Mouse (Mus musculus) limb, embryonic 13.5 days (tissue): Measurements from ENCODE around the gene Rora. TPM values are rescaled to one million over a fixed set of nuclear protein-coding genes. Genes with fewer than 3 reads are reported as not detected.

Source experiments
- ATAC-seq: fragments of 200-750 bp; cut with Nextera tagmentation; 2 replicates; pipeline ENCODE4 v1.8.0; 2017; ENCODE audit warnings: low read depth, moderate number of reproducible peaks, moderate TSS enrichment; ENCODE audit not compliant: low FRiP score
- H3K27ac ChIP-seq: fragments of 300-500 bp; sonication (generic); 2 replicates; pipeline ENCODE4 v1.5.1; 2015; ENCODE audit warnings: inconsistent platforms, mild to moderate bottlenecking, moderate library complexity
- H3K27me3 ChIP-seq: fragments of 300-500 bp; sonication (generic); 2 replicates; pipeline ENCODE4 v1.6.1; 2015; ENCODE audit warnings: mild to moderate bottlenecking, inconsistent platforms
- H3K36me3 ChIP-seq: fragments of 300-500 bp; sonication (generic); 2 replicates; pipeline ENCODE4 v1.6.1; 2015; ENCODE audit warnings: inconsistent platforms, mild to moderate bottlenecking, moderate library complexity
- H3K4me1 ChIP-seq: fragments of 300-500 bp; sonication (generic); 2 replicates; pipeline ENCODE4 v1.6.1; 2015; ENCODE audit warnings: inconsistent platforms
- H3K4me2 ChIP-seq: fragments of 300-500 bp; sonication (generic); replicated peaks from 2 replicates; pipeline ENCODE4 v1.6.1; 2015; ENCODE audit warnings: inconsistent platforms, mild to moderate bottlenecking, moderate library complexity
- H3K4me3 ChIP-seq: fragments of 300-500 bp; sonication (generic); 2 replicates; pipeline ENCODE4 v1.5.1; 2015; ENCODE audit warnings: moderate library complexity, mild to moderate bottlenecking, inconsistent platforms
- H3K9ac ChIP-seq: fragments of 300-500 bp; sonication (generic); 2 replicates; pipeline ENCODE4 v1.6.1; 2015; ENCODE audit warnings: mild to moderate bottlenecking, inconsistent platforms
- H3K9me3 ChIP-seq: fragments of 300-500 bp; sonication (generic); 2 replicates; pipeline ENCODE4 v1.6.1; 2016; ENCODE audit warnings: inconsistent platforms
- WGBS: fragments of 180-500 bp; shearing (Covaris S2); methylation state at CpG from one replicate; pipeline ENCODE4 v1.1.7; 2015; 5-methylcytosine and 5-hydroxymethylcytosine counted together
- polyA plus RNA-seq: library from polyadenylated mRNA; unstranded; fragments of >200 nt; fragmentation: Nextera tagmentation; extraction: Ambion mirVana; gene quantifications from 2 replicates; pipeline ENCODE4 v1.2.1, GENCODE M21; 2015

The Rora gene
- polyA plus RNA-seq, 1 experiment from 2014 or later = 9.6 TPM

DNA sequence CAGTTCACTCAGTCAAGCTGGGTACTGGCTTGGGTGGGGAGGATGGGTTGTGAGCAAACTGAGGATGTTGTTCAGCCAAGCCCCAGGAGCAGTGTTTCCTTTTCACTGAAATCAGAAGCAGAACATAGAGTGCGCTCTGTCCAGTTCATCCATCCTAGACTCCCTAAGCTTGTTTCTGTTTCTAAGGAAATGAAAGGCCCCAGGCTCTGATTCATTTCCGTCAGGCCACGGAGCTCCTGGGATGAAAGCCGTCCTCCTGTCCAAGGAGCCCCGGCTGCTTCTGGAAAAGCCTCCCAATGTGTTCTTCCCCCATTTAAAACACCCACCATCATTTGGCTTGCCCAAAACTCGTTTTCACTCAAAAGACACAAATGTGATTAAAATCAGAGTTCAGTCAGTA is 589.0 kb downstream of the Rora start:
- Histone ChIP-seq H3K4me1 (peaks cover 44% of the 10 kb centered on the region), H3K9ac (no peak overlapping the region), H3K27ac (no peak overlapping the region), H3K4me3 (no peak overlapping the region), H3K9me3 (no peaks in the 10 kb centered on the region), H3K4me2 (no peak overlapping the region), H3K27me3 (no peaks in the 10 kb centered on the region), H3K36me3 (no peaks in the 10 kb centered on the region)
- WGBS = 37% methylated on average over 6 of the region's 6 CpGs
- ATAC-seq = no peak

DNA sequence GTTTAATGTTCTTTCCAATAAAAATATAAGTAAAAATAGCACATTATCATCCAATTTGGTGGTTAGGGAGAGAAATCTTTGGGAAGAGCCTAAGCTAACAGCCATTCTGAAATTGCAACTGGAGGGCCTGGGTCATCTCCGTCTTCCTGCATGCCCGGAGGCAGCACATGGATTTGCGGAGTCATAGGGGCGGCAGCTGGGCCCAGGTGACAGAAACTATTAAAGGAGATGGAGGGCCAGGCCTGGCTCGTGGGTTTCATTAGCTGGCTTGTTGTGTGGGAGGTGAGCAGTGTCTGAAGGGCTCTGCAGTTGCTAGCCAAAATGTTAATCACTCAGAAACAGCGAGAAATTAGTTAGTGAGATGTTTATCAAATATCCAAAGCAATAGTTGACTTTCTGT is 590.0 kb downstream of the Rora start:
- Histone ChIP-seq H3K4me3 (no peak overlapping the region), H3K9ac (no peak overlapping the region), H3K36me3 (no peaks in the 10 kb centered on the region), H3K27ac (no peak overlapping the region), H3K9me3 (no peaks in the 10 kb centered on the region), H3K4me1 (peaks cover 40% of the 10 kb centered on the region), H3K4me2 (no peak overlapping the region), H3K27me3 (no peaks in the 10 kb centered on the region)
- ATAC-seq = no peak
- WGBS = 12% methylated on average over 6 of the region's 6 CpGs

DNA sequence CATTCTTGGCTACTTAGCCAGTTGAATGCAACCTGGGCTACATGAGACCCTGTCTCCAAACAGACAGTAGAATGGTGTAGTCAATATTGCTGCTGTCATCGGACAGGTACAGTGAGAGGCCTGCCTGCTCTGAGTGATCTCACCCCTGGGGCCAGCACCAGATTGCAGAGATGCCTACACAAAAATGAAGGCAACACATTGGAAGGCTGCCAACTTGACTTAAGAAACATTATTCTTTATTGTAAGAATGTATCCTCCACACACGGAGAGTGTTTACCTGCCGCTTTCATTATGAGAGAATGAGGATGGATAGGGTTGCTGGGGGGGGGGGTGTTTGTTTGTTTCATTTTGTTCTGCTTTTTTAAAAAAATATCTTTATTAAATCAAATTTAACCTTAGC is 592.6 kb downstream of the Rora start:
- H3K4me1 ChIP-seq = peaks cover 40% of the 10 kb centered on the region
- H3K4me2 ChIP-seq = no peak overlapping the region
- no peak for ATAC-seq
- H3K36me3 ChIP-seq = no peaks in the 10 kb centered on the region
- no peak overlapping the region for H3K27ac ChIP-seq
- H3K4me3 ChIP-seq = no peak overlapping the region
- H3K9me3 ChIP-seq = no peaks in the 10 kb centered on the region
- H3K9ac ChIP-seq = no peak overlapping the region
- WGBS = 51% methylated on average over 3 of the region's 3 CpGs
- H3K27me3 ChIP-seq = no peaks in the 10 kb centered on the region

DNA sequence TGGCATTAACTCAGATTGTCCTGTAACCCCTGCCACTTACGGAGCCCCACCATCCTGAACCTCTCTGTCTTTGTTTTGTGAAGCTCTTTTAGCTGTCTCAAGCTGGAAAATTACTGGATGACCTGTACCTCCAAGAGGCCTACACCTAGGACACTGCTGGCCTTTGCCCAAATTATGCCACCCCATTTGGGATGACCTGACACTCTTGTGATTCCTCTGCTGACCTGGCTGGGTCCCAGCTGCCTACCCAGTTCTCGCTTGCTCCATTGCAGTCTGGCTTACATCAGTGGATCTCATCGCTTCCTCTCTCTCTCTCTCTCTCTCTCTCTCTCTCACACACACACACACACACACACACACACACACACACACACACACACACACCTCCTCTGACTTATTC is 596.0 kb downstream of the Rora start:
- no peaks in the 10 kb centered on the region for H3K27me3 ChIP-seq
- no peak overlapping the region for H3K4me2 ChIP-seq
- ATAC-seq = no peak
- WGBS = 89% methylated on average over 3 of the region's 3 CpGs
- H3K36me3 ChIP-seq = no peaks in the 10 kb centered on the region
- H3K4me1 ChIP-seq = peaks cover 23% of the 10 kb centered on the region
- no peaks in the 10 kb centered on the region for H3K9me3 ChIP-seq
- H3K27ac ChIP-seq = no peak overlapping the region
- no peak overlapping the region for H3K9ac ChIP-seq
- no peak overlapping the region for H3K4me3 ChIP-seq

DNA sequence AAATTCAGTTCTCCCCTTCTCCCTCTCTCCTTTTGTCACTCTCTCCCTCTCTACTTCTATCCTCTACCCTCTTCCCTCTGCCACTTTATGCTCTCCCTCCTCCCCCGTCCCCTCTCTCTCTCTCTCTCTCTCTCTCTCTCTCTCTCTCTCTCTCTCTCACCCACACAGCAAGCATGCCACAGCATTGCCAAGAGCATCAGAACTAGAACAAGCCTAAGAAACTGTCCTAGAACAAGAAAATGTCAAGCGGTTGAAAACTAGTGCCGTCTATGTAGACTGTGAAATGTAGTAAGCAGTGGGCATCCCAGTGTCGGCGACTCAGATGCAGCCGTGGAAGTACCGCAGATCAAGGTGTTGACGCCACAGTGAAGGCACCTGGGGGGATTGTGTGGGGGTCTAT is 596.7 kb downstream of the Rora start:
- Histone ChIP-seq H3K27me3 (no peaks in the 10 kb centered on the region), H3K27ac (no peak overlapping the region), H3K4me3 (no peak overlapping the region), H3K9me3 (no peaks in the 10 kb centered on the region), H3K4me1 (peaks cover 22% of the 10 kb centered on the region), H3K4me2 (no peak overlapping the region), H3K9ac (no peak overlapping the region), H3K36me3 (no peaks in the 10 kb centered on the region)
- 94% methylated on average over 7 of the region's 8 CpGs for WGBS
- no peak for ATAC-seq

DNA sequence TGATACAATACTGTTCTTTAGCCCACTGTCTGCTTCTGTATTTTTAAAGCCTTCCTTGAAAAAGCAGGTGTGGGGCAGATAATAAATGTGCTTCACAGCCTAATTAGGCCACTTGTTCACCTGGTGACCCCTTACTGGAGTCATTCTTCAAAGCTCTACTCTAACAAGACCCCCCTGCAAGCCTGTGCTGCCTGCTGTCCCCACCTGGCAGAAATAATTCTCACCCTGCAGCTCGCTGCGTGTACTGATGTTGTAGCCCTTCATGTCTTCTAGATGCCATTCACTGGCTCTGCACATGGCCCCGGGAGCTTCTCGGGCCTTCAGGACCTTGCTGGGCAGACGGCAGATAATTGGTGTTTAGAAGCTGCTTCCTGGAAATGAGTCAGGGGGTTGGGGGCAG is 604.9 kb downstream of the Rora start:
- Histone ChIP-seq H3K4me1 (peaks cover 17% of the 10 kb centered on the region), H3K9me3 (no peaks in the 10 kb centered on the region), H3K36me3 (no peaks in the 10 kb centered on the region), H3K4me3 (no peak overlapping the region), H3K4me2 (no peak overlapping the region), H3K9ac (no peak overlapping the region), H3K27ac (no peak overlapping the region), H3K27me3 (0 out of 2 replicates have a peak, but pooled peaks cover 2% of the 10 kb centered on the region)
- ATAC-seq = no peak
- WGBS = 21% methylated on average over 5 of the region's 5 CpGs

DNA sequence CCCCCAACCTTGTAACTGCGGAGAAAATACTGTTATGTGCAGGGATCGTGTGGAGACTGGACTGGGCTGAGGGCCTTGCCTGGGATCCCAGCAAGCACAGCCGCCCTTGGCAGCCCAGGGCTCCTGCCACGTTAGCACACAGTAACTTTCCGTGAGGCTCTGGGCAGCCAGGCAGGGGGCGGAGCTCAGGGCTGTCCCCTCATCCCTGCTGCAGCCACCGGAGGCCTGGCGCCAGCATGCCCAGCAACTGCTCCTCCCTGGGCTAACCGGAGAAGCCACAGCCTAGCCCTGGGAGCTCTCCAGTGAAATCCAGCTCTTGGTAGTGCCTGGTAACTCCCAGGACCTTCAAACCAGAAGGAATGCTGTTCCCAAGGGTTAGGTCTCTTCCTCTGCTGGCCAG is 605.8 kb downstream of the Rora start:
- H3K27ac ChIP-seq = no peak overlapping the region
- WGBS = 11% methylated on average over 9 of the region's 9 CpGs
- H3K9ac ChIP-seq = 0 out of 2 replicates have a peak overlapping the region, but pooled peaks have one; percentile 19
- no peak overlapping the region for H3K4me3 ChIP-seq
- H3K4me2 ChIP-seq = peak overlapping the region; percentile 34
- peaks cover 17% of the 10 kb centered on the region for H3K4me1 ChIP-seq
- peak; percentile 71; the same call in 1 of the 2 replicates for ATAC-seq
- H3K36me3 ChIP-seq = no peaks in the 10 kb centered on the region
- 0 out of 2 replicates have a peak, but pooled peaks cover 2% of the 10 kb centered on the region for H3K27me3 ChIP-seq
- H3K9me3 ChIP-seq = no peaks in the 10 kb centered on the region

DNA sequence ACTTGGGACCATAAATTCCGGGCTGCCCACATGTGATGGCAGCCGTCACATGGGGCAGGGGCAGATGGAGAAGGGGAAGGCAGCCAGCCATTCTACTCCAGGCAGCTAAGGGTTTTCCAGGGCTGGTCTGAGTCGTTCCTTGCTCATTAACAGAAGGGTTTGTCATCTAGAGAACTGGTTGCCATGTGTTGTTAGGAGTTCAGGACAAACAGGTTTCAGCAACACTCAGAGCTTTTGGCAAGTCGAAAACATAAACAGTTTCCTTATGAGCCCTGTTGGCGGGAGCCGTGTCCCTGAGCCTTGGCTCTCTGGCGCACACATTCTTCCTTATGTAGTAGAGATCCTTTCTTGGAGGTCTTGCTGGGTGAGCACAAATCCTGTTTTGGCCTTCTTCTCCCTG is 611.6 kb downstream of the Rora start:
- WGBS = 40% methylated on average over 7 of the region's 7 CpGs
- H3K4me1 ChIP-seq = peaks cover 9% of the 10 kb centered on the region
- H3K36me3 ChIP-seq = no peaks in the 10 kb centered on the region
- H3K4me3 ChIP-seq = no peak overlapping the region
- H3K27me3 ChIP-seq = peaks cover 4% of the 10 kb centered on the region; the same call in 1 of the 2 replicates
- no peak overlapping the region for H3K9ac ChIP-seq
- H3K9me3 ChIP-seq = no peaks in the 10 kb centered on the region
- no peak for ATAC-seq
- H3K4me2 ChIP-seq = no peak overlapping the region
- no peak overlapping the region for H3K27ac ChIP-seq

DNA sequence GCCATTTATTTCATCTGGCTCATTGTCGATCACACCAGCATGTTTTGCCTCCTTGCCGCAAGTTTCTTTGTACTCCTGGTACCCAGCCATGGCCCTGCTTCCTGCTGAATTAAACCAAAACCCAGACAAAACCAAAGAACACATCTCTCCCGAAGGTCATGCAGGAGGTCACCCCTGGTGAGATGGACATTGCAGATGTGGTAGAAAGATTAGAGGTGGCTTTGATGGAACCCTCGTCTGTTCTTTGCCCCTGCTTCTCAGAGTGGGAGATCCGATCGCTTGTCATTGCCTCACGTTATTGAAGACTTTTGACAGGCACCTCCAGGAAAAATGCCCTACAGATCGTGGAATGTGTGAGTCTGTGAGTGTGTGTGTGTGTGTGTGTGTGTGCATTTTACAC is 616.8 kb downstream of the Rora start:
- Histone ChIP-seq H3K27me3 (peaks cover 15% of the 10 kb centered on the region), H3K4me2 (no peak overlapping the region), H3K9ac (no peak overlapping the region), H3K4me3 (no peak overlapping the region), H3K27ac (no peak overlapping the region), H3K9me3 (no peaks in the 10 kb centered on the region), H3K4me1 (peaks cover 11% of the 10 kb centered on the region), H3K36me3 (no peaks in the 10 kb centered on the region)
- ATAC-seq = no peak
- WGBS = 49% methylated on average over 8 of the region's 8 CpGs

DNA sequence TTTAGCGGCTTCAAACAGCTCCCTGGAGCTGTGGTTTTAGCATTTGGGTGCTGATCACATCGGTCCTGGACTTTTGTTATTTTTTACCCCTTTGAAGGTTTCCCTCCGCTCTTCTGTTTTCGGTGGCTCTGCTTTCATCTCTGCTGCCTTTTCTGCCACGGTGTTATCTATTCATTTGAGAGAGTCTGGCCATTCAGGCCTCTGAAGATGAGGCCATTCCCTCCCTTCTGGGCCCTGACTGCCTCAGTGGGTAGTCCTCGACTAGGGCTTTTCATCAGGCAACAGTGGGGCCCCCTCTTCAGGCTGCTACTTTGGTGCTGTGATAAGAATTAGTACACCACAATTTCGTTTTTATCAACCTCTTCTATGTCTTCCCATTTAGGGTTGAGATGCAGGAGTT is 617.3 kb downstream of the Rora start:
- 25% methylated on average over 7 of the region's 7 CpGs for WGBS
- Histone ChIP-seq H3K27ac (no peak overlapping the region), H3K36me3 (no peaks in the 10 kb centered on the region), H3K4me2 (no peak overlapping the region), H3K4me1 (0 out of 2 replicates have a peak, but pooled peaks cover 9% of the 10 kb centered on the region), H3K9ac (no peak overlapping the region), H3K4me3 (no peak overlapping the region), H3K9me3 (no peaks in the 10 kb centered on the region), H3K27me3 (peaks cover 15% of the 10 kb centered on the region)
- ATAC-seq = no peak

DNA sequence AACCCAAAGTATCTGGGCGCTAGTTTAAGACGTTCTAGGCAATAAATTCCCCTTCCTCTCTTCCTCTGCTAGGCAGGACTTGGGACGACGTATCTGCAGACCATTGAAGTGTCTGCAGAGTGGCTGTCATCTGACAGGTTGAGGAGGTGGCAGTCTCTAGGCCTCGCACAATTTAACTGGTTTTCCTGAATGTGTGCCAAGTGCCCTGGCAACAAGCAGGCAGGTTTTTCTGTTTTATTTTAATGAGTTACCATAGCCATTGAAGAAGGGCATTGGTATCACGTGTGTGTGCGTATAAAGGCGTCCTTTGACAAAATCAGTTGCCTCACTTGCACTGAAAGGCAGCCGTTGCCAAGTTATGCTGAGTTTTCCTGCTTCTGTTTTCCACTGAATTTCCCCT is 619.3 kb downstream of the Rora start:
- no peak for ATAC-seq
- H3K9me3 ChIP-seq = no peaks in the 10 kb centered on the region

DNA sequence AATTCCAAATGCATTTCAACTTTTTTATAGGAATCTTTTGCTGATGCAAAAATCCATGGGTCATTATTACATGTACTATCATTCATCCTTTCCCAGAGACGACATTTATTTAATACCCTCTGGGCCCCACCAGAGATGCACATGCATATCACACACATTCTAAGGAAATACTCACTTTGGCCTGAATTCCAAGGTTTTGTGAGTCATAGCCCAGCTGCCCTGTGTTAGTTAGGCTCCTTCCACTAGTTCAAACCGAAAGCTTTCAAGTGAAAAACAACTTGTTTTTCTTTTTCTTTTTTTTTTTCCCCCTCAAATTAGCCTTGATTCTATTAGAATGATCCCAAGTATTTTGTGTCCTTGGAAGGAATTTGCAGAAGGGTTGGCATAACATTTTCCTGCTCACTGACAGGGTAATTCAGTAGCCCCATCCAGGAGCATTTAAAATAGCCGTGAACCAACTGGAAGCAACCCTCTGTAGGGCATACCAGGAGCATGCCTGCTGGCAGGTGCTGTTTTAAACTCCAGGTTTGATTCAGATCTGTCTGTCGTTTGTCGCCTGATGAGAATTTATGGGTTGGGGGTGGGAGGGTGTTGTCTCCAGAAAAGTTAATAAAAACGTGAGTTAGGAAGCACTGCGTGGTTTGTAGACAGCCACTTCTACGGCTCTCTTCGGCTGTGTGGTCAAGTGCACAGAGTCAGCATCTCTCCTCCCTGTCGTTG is 621.3 kb downstream of the Rora start:
- no peaks in the 10 kb centered on the region for H3K9me3 ChIP-seq

More for the DNA sequence above, 619.3 kb downstream of the Rora start:
- WGBS = 41% methylated on average over 9 of the region's 9 CpGs
- Histone ChIP-seq H3K27ac (no peak overlapping the region), H3K4me1 (0 out of 2 replicates have a peak, but pooled peaks cover 13% of the 10 kb centered on the region), H3K4me2 (no peak overlapping the region), H3K27me3 (peaks cover 15% of the 10 kb centered on the region), H3K36me3 (no peaks in the 10 kb centered on the region), H3K4me3 (no peak overlapping the region), H3K9ac (no peak overlapping the region)

DNA sequence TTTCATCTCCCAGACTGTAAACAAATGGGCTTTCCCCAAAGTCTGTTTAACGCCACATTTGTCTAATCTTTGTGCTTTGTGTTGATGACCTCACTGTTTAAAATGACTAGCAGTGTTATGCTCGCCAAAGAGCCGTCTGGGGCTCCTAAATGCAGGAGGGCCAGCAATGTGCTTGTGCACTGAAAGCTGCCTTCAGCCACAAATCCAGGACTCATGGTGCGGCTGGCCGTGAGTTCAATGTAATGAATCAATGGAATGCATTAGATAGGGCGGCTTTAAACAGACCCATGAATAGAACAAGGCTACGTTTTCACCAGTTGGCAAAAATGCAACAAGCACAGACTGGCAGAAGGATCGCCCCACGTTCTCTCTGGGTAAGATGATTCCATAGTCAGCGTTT is 623.7 kb downstream of the Rora start:
- 0 out of 2 replicates have a peak, but pooled peaks cover 13% of the 10 kb centered on the region for H3K4me1 ChIP-seq

More for the DNA sequence above, 621.3 kb downstream of the Rora start:
- 39% methylated on average over 10 of the region's 10 CpGs for WGBS
- H3K9ac ChIP-seq = no peak overlapping the region
- H3K4me2 ChIP-seq = no peak overlapping the region
- H3K27me3 ChIP-seq = peaks cover 11% of the 10 kb centered on the region; the same call in 1 of the 2 replicates
- H3K36me3 ChIP-seq = no peaks in the 10 kb centered on the region
- no peak overlapping the region for H3K4me3 ChIP-seq
- ATAC-seq = no peak
- 0 out of 2 replicates have a peak, but pooled peaks cover 13% of the 10 kb centered on the region for H3K4me1 ChIP-seq
- no peak overlapping the region for H3K27ac ChIP-seq

More for the DNA sequence above, 623.7 kb downstream of the Rora start:
- WGBS = 59% methylated on average over 10 of the region's 10 CpGs
- H3K9ac ChIP-seq = no peak overlapping the region
- H3K27ac ChIP-seq = no peak overlapping the region
- no peaks in the 10 kb centered on the region for H3K36me3 ChIP-seq
- ATAC-seq = no peak
- H3K27me3 ChIP-seq = no peaks in the 10 kb centered on the region
- no peak overlapping the region for H3K4me2 ChIP-seq
- H3K4me3 ChIP-seq = no peak overlapping the region
- no peaks in the 10 kb centered on the region for H3K9me3 ChIP-seq
